Mouse (Mus musculus): ENCODE data around the gene Wwc2. TPM values are rescaled to one million over a fixed set of nuclear protein-coding genes. Genes with fewer than 3 reads are reported as not detected.
A peak's percentile ranks its signal among the peaks of the same experiment; 100 is the strongest.

Gene Wwc2
- polyA plus RNA-seq, 1 experiment: 41.4 TPM

GRCm38 (mm10) chr8:47994618-47995274 lies 4.0 kb upstream of the Wwc2 start:
- no peak overlapping the region for H3K4me3 ChIP-seq (ENCODE audit: insufficient read depth, low read length)
- H3K27ac ChIP-seq (ENCODE audit: insufficient read depth, low read length): no peak overlapping the region
- TF ChIP-seq POLR2A (IDR thresholded peaks at IDR 0.05; ENCODE audit: low read depth, low read length): no peak
- no peak for TF ChIP-seq CTCF (IDR thresholded peaks at IDR 0.05; ENCODE audit: borderline replicate concordance, insufficient read depth, low read length)
- H3K4me1 ChIP-seq (ENCODE audit: control insufficient read depth, insufficient read depth, low read length): peaks cover 5% of the 10 kb centered on the region; the same call in 1 of the 2 replicates

- H3K4me3 ChIP-seq (ENCODE audit: insufficient read depth, low read length): peak overlapping the region; percentile 76
- peak overlapping the region; percentile 93 for H3K27ac ChIP-seq (ENCODE audit: insufficient read depth, low read length)
- TF ChIP-seq POLR2A (IDR thresholded peaks at IDR 0.05; ENCODE audit: low read depth, low read length) (peak; percentile 94), CTCF (IDR thresholded peaks at IDR 0.05; ENCODE audit: borderline replicate concordance, insufficient read depth, low read length) (no peak)
- H3K4me1 ChIP-seq (ENCODE audit: control insufficient read depth, insufficient read depth, low read length): peaks cover 9% of the 10 kb centered on the region
Measured at GRCm38 (mm10) chr8:47990386-47990772, 345 bp downstream of the Wwc2 start.

- TF ChIP-seq CTCF (IDR thresholded peaks at IDR 0.05; ENCODE audit: borderline replicate concordance, insufficient read depth, low read length) (no peak), POLR2A (IDR thresholded peaks at IDR 0.05; ENCODE audit: low read depth, low read length) (no peak)
- peak overlapping the region; percentile 84 for H3K27ac ChIP-seq (ENCODE audit: insufficient read depth, low read length)
- H3K4me1 ChIP-seq (ENCODE audit: control insufficient read depth, insufficient read depth, low read length): peaks cover 12% of the 10 kb centered on the region
Measured at GRCm38 (mm10) chr8:47989655-47990385, 904 bp downstream of the Wwc2 start.

GRCm38 (mm10) chr8:47989211-47989610 lies 1.5 kb downstream of the Wwc2 start:
- Histone ChIP-seq H3K4me1 (ENCODE audit: control insufficient read depth, insufficient read depth, low read length) (peaks cover 12% of the 10 kb centered on the region), H3K4me3 (ENCODE audit: insufficient read depth, low read length) (peak overlapping the region; percentile 76), H3K27ac (ENCODE audit: insufficient read depth, low read length) (peak overlapping the region; percentile 84)
- TF ChIP-seq POLR2A (IDR thresholded peaks at IDR 0.05; ENCODE audit: low read depth, low read length) (no peak), CTCF (IDR thresholded peaks at IDR 0.05; ENCODE audit: borderline replicate concordance, insufficient read depth, low read length) (no peak)

More at GRCm38 (mm10) chr8:47989655-47990385, 904 bp downstream of the Wwc2 start:
- H3K4me3 ChIP-seq (ENCODE audit: insufficient read depth, low read length): peak overlapping the region; percentile 76

- Histone ChIP-seq H3K27ac (ENCODE audit: insufficient read depth, low read length) (no peak overlapping the region), H3K4me1 (ENCODE audit: control insufficient read depth, insufficient read depth, low read length) (peaks cover 12% of the 10 kb centered on the region), H3K4me3 (ENCODE audit: insufficient read depth, low read length) (peak overlapping the region; percentile 76)
- TF ChIP-seq POLR2A (IDR thresholded peaks at IDR 0.05; ENCODE audit: low read depth, low read length) (no peak), CTCF (IDR thresholded peaks at IDR 0.05; ENCODE audit: borderline replicate concordance, insufficient read depth, low read length) (no peak)
Measured at GRCm38 (mm10) chr8:47988111-47988510, 2.6 kb downstream of the Wwc2 start.

- Histone ChIP-seq H3K4me1 (ENCODE audit: control insufficient read depth, insufficient read depth, low read length) (peaks cover 8% of the 10 kb centered on the region), H3K4me3 (ENCODE audit: insufficient read depth, low read length) (no peak overlapping the region), H3K27ac (ENCODE audit: insufficient read depth, low read length) (no peak overlapping the region)
- TF ChIP-seq POLR2A (IDR thresholded peaks at IDR 0.05; ENCODE audit: low read depth, low read length) (no peak), CTCF (IDR thresholded peaks at IDR 0.05; ENCODE audit: borderline replicate concordance, insufficient read depth, low read length) (no peak)
Measured at GRCm38 (mm10) chr8:47985644-47986043, 5.1 kb downstream of the Wwc2 start.

GRCm38 (mm10) chr8:47985243-47985642 lies 5.5 kb downstream of the Wwc2 start:
- Histone ChIP-seq H3K27ac (ENCODE audit: insufficient read depth, low read length) (no peak overlapping the region), H3K4me1 (ENCODE audit: control insufficient read depth, insufficient read depth, low read length) (peaks cover 8% of the 10 kb centered on the region), H3K4me3 (ENCODE audit: insufficient read depth, low read length) (no peak overlapping the region)
- TF ChIP-seq POLR2A (IDR thresholded peaks at IDR 0.05; ENCODE audit: low read depth, low read length): no peak
- TF ChIP-seq CTCF (IDR thresholded peaks at IDR 0.05; ENCODE audit: borderline replicate concordance, insufficient read depth, low read length): no peak

GRCm38 (mm10) chr8:47981075-47981474 lies 9.6 kb downstream of the Wwc2 start:
- Histone ChIP-seq H3K27ac (ENCODE audit: insufficient read depth, low read length) (no peak overlapping the region), H3K4me3 (ENCODE audit: insufficient read depth, low read length) (no peak overlapping the region), H3K4me1 (ENCODE audit: control insufficient read depth, insufficient read depth, low read length) (peaks cover 4% of the 10 kb centered on the region; the same call in 1 of the 2 replicates)
- TF ChIP-seq POLR2A (IDR thresholded peaks at IDR 0.05; ENCODE audit: low read depth, low read length) (no peak), CTCF (IDR thresholded peaks at IDR 0.05; ENCODE audit: borderline replicate concordance, insufficient read depth, low read length) (no peak)

GRCm38 (mm10) chr8:47979876-47980275 lies 10.8 kb downstream of the Wwc2 start:
- no peak overlapping the region for H3K4me3 ChIP-seq (ENCODE audit: insufficient read depth, low read length)
- no peak for TF ChIP-seq CTCF (IDR thresholded peaks at IDR 0.05; ENCODE audit: borderline replicate concordance, insufficient read depth, low read length)
- TF ChIP-seq POLR2A (IDR thresholded peaks at IDR 0.05; ENCODE audit: low read depth, low read length): no peak

GRCm38 (mm10) chr8:47978755-47979154 lies 12.0 kb downstream of the Wwc2 start:
- Histone ChIP-seq H3K27ac (ENCODE audit: insufficient read depth, low read length) (no peak overlapping the region), H3K4me1 (ENCODE audit: control insufficient read depth, insufficient read depth, low read length) (peaks cover 15% of the 10 kb centered on the region), H3K4me3 (ENCODE audit: insufficient read depth, low read length) (no peak overlapping the region)
- TF ChIP-seq POLR2A (IDR thresholded peaks at IDR 0.05; ENCODE audit: low read depth, low read length): no peak
- TF ChIP-seq CTCF (IDR thresholded peaks at IDR 0.05; ENCODE audit: borderline replicate concordance, insufficient read depth, low read length): peak; percentile 20; the same call in 1 of the 2 replicates

More at GRCm38 (mm10) chr8:47979876-47980275, 10.8 kb downstream of the Wwc2 start:
- Histone ChIP-seq H3K4me1 (ENCODE audit: control insufficient read depth, insufficient read depth, low read length) (peaks cover 9% of the 10 kb centered on the region), H3K27ac (ENCODE audit: insufficient read depth, low read length) (no peak overlapping the region)
